Mouse (Mus musculus) midbrain, embryonic 11.5 days (tissue): ENCODE data around the gene Srl. TPM values are rescaled to one million over a fixed set of nuclear protein-coding genes. Genes with fewer than 3 reads are reported as not detected.

Source experiments
- ATAC-seq: fragments of 200-750 bp; cut with Nextera tagmentation; 2 replicates; pipeline ENCODE4 v1.8.0; 2017; ENCODE audit warnings: moderate TSS enrichment, moderate library complexity; ENCODE audit not compliant: low FRiP score
- DNase-seq: peaks from one replicate; pipeline ENCODE4 v3.0.0; 2015; ENCODE audit warnings: low spot score; ENCODE audit errors: missing footprints
- H3K27ac ChIP-seq: fragments of 300-500 bp; sonication (generic); 2 replicates; pipeline ENCODE4 v1.5.1; 2014; ENCODE audit warnings: low read depth, low read length
- H3K27me3 ChIP-seq: fragments of 300-500 bp; sonication (generic); 2 replicates; pipeline ENCODE4 v1.6.1; 2014; ENCODE audit warnings: mild to moderate bottlenecking, low read length, moderate library complexity, mixed read lengths; ENCODE audit not compliant: control insufficient read depth, insufficient read depth
- H3K36me3 ChIP-seq: fragments of 300-500 bp; sonication (generic); 2 replicates; pipeline ENCODE4 v1.6.1; 2014; ENCODE audit warnings: mild to moderate bottlenecking, low read length, moderate library complexity, mixed read lengths; ENCODE audit not compliant: control insufficient read depth, insufficient read depth
- H3K4me1 ChIP-seq: fragments of 300-500 bp; sonication (generic); 2 replicates; pipeline ENCODE4 v1.6.1; 2014; ENCODE audit warnings: low read length; ENCODE audit not compliant: control insufficient read depth, insufficient read depth
- H3K4me2 ChIP-seq: fragments of 300-500 bp; sonication (generic); 2 replicates; pipeline ENCODE4 v1.6.1; 2014; ENCODE audit warnings: mild to moderate bottlenecking, moderate library complexity
- H3K4me3 ChIP-seq: fragments of 300-500 bp; sonication (generic); 2 replicates; pipeline ENCODE4 v1.5.1; 2014; ENCODE audit warnings: low read depth, low read length
- H3K9ac ChIP-seq: fragments of 300-500 bp; sonication (generic); 2 replicates; pipeline ENCODE4 v1.6.1; 2014; ENCODE audit warnings: low read length
- H3K9me3 ChIP-seq: fragments of 300-500 bp; sonication (generic); 2 replicates; pipeline ENCODE4 v1.6.1; 2016; ENCODE audit warnings: low read length; ENCODE audit not compliant: control insufficient read depth
- WGBS: fragments of 180-500 bp; shearing (Covaris S2); extraction: QIAGEN DNeasy Blood & Tissue Kit; methylation state at CpG from one replicate; pipeline ENCODE4 v1.1.7; 2014; 5-methylcytosine and 5-hydroxymethylcytosine counted together
- polyA plus RNA-seq: library from polyadenylated mRNA; unstranded; fragments of >200 nt; fragmentation: Nextera tagmentation; extraction: Ambion mirVana; gene quantifications from 2 replicates; pipeline ENCODE4 v1.2.1, GENCODE M21; 2014

Gene Srl
- polyA plus RNA-seq, 1 experiment from 2014 or later: 20.0 TPM

- no peak overlapping the region for H3K4me3 ChIP-seq
- H3K9me3 ChIP-seq: no peaks in the 10 kb centered on the region
- H3K36me3 ChIP-seq: peaks cover 6% of the 10 kb centered on the region
- DNase-seq (peak; percentile 69), ATAC-seq (no peak)
- H3K27me3 ChIP-seq: no peaks in the 10 kb centered on the region
- 91% methylated on average over 5 of the region's 5 CpGs for WGBS
- no peak overlapping the region for H3K4me2 ChIP-seq
- peaks cover under 1% of the 10 kb centered on the region for H3K4me1 ChIP-seq
- no peak overlapping the region for H3K27ac ChIP-seq
- H3K9ac ChIP-seq: no peak overlapping the region
Measured at GRCm38 (mm10) chr16:4547611-4548010, 6.0 kb upstream of the Srl start.

GRCm38 (mm10) chr16:4546838-4547237 lies 5.2 kb upstream of the Srl start:
- Histone ChIP-seq H3K4me2 (no peak overlapping the region), H3K36me3 (peaks cover 6% of the 10 kb centered on the region), H3K9me3 (no peaks in the 10 kb centered on the region), H3K27me3 (no peaks in the 10 kb centered on the region), H3K9ac (no peak overlapping the region), H3K4me1 (no peaks in the 10 kb centered on the region), H3K27ac (no peak overlapping the region), H3K4me3 (no peak overlapping the region)
- DNase-seq (peak; percentile 59), ATAC-seq (no peak)
- WGBS: 96% methylated on average over 8 of the region's 8 CpGs

- Histone ChIP-seq H3K4me1 (no peaks in the 10 kb centered on the region), H3K4me3 (no peak overlapping the region), H3K9me3 (no peaks in the 10 kb centered on the region), H3K27me3 (no peaks in the 10 kb centered on the region), H3K36me3 (peaks cover 6% of the 10 kb centered on the region), H3K27ac (no peak overlapping the region), H3K4me2 (no peak overlapping the region), H3K9ac (no peak overlapping the region)
- DNase-seq: no peak
- 87% methylated on average over 9 of the region's 9 CpGs for WGBS
- ATAC-seq: no peak
Measured at GRCm38 (mm10) chr16:4544845-4545244, 3.2 kb upstream of the Srl start.

GRCm38 (mm10) chr16:4543266-4543665 lies 1.6 kb upstream of the Srl start:
- no peak for ATAC-seq
- Histone ChIP-seq H3K4me2 (no peak overlapping the region), H3K27ac (no peak overlapping the region), H3K9ac (no peak overlapping the region), H3K9me3 (no peaks in the 10 kb centered on the region), H3K4me3 (no peak overlapping the region), H3K36me3 (peaks cover 4% of the 10 kb centered on the region), H3K4me1 (no peaks in the 10 kb centered on the region), H3K27me3 (no peaks in the 10 kb centered on the region)
- DNase-seq: no peak
- 87% methylated on average over 3 of the region's 3 CpGs for WGBS

DNA sequence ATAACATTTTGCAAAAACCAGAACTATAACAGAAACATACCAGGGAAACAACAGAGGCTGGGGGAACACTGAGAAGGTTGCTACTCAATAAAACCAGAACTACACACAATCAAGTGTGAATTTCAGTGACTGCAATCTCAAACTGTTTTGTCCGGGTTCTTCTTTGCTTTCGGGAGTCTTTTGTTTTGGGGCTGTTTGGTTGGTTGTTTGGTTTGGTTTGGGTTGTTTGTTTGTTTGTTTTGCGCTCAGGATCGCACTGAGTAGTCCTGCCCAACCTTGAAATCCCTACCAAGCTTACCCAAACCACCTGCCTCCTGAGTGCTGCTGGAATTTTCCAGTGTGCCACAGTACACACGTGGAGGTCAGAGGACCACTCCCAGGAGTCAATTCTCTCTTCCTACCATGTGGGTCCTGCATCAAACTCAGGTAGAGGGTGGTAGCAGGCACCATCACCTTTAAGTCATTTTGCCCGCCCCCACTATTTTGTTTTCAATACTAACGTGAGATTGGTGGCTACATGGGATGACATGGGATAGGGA lies 689 bp upstream of the Srl start:
- DNase-seq: peak; percentile 88
- Histone ChIP-seq H3K4me3 (no peak overlapping the region), H3K4me2 (peak overlapping the region; percentile 18; the same call in 1 of the 2 replicates), H3K4me1 (no peaks in the 10 kb centered on the region), H3K9ac (0 out of 2 replicates have a peak overlapping the region, but pooled peaks have one; percentile 13), H3K9me3 (no peaks in the 10 kb centered on the region), H3K36me3 (peaks cover 3% of the 10 kb centered on the region), H3K27ac (no peak overlapping the region), H3K27me3 (no peaks in the 10 kb centered on the region)
- peak; percentile 19; the same call in 1 of the 2 replicates for ATAC-seq
- 59% methylated on average over 7 of the region's 7 CpGs for WGBS

GRCm38 (mm10) chr16:4541033-4541432 lies 583 bp downstream of the Srl start:
- WGBS: 70% methylated on average over 4 of the region's 4 CpGs
- Histone ChIP-seq H3K9me3 (no peaks in the 10 kb centered on the region), H3K27ac (no peak overlapping the region), H3K36me3 (no peaks in the 10 kb centered on the region), H3K27me3 (no peaks in the 10 kb centered on the region), H3K4me2 (peak overlapping the region; percentile 41), H3K4me1 (no peaks in the 10 kb centered on the region), H3K9ac (peak overlapping the region; percentile 46; the same call in 1 of the 2 replicates), H3K4me3 (peak overlapping the region; percentile 39)
- 0 out of 2 replicates have a peak, but pooled peaks have one; percentile 0 for ATAC-seq
- no peak for DNase-seq

DNA sequence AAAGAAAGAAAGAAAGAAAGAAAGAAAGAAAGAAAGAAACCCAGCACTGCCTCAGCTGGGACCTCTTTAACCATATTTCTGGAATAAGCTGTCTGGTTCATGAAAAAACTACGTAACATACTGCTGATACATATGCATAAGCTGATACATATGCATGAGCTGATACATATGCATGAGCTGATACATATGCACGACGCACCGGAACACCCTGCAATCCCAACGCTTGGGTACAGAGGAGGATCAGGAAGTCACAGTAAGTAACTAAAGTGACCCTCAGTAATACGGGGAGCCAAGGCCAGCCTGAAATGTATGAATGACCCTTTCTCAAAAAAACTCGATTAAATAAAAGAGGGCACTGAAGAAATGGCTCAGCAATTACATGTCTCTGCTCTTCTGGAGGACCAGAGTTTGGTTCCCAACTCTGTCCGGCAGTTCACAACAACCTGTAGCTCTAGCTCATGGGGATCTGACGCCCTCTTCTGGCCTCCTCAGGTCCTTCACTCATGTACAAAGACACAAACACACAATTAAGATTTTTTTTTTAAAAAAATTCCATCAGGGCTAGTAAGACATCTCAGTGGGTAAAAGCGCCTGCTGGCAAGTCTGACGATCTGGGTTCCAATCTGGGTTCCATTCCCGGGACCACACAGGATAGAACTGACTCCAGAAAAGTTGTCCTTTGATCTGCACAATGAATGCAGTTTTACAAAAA lies 1.4 kb downstream of the Srl start:
- H3K4me3 ChIP-seq: no peak overlapping the region
- no peak overlapping the region for H3K4me2 ChIP-seq
- peak; percentile 90 for DNase-seq
- H3K4me1 ChIP-seq: no peaks in the 10 kb centered on the region
- H3K36me3 ChIP-seq: no peaks in the 10 kb centered on the region
- H3K27ac ChIP-seq: no peak overlapping the region
- H3K9ac ChIP-seq: no peak overlapping the region
- H3K9me3 ChIP-seq: no peaks in the 10 kb centered on the region
- WGBS: 76% methylated on average over 12 of the region's 12 CpGs
- no peak for ATAC-seq
- H3K27me3 ChIP-seq: no peaks in the 10 kb centered on the region

- no peaks in the 10 kb centered on the region for H3K27me3 ChIP-seq
- H3K4me1 ChIP-seq: no peaks in the 10 kb centered on the region
- no peak overlapping the region for H3K9ac ChIP-seq
- WGBS: 88% methylated on average over 4 of the region's 4 CpGs
- no peak overlapping the region for H3K4me3 ChIP-seq
- DNase-seq (peak; percentile 86), ATAC-seq (no peak)
- no peaks in the 10 kb centered on the region for H3K36me3 ChIP-seq
- no peaks in the 10 kb centered on the region for H3K9me3 ChIP-seq
- H3K27ac ChIP-seq: no peak overlapping the region
- H3K4me2 ChIP-seq: no peak overlapping the region
Measured at GRCm38 (mm10) chr16:4539521-4539920, 2.1 kb downstream of the Srl start.

GRCm38 (mm10) chr16:4537616-4538358 lies 3.8 kb downstream of the Srl start:
- H3K9ac ChIP-seq: no peak overlapping the region
- H3K27me3 ChIP-seq: no peaks in the 10 kb centered on the region
- no peaks in the 10 kb centered on the region for H3K4me1 ChIP-seq
- H3K9me3 ChIP-seq: no peaks in the 10 kb centered on the region
- ATAC-seq: no peak
- H3K4me2 ChIP-seq: no peak overlapping the region
- no peak overlapping the region for H3K27ac ChIP-seq
- DNase-seq: no peak
- WGBS: 79% methylated on average over 3 of the region's 3 CpGs
- H3K4me3 ChIP-seq: no peak overlapping the region
- H3K36me3 ChIP-seq: no peaks in the 10 kb centered on the region
